Mouse (Mus musculus) MEL (cell line): ENCODE results near the gene Secisbp2.

Experiments
- CHD1 ChIP-seq: IDR thresholded peaks from 2 replicates; pipeline ENCODE4 v1.6.1; 2012; ENCODE audit warnings: low read depth, mild to moderate bottlenecking, inconsistent platforms, low read length, improper control_type of control experiment
- ETS1 ChIP-seq: IDR thresholded peaks from 2 replicates; pipeline ENCODE4 v1.6.1; 2012; ENCODE audit warnings: low read depth, mild to moderate bottlenecking, inconsistent platforms, low read length, improper control_type of control experiment, moderate library complexity
- POLR2AphosphoS5 ChIP-seq: IDR thresholded peaks from 2 replicates; pipeline ENCODE4 v1.6.1; 2012; ENCODE audit warnings: low read depth, borderline replicate concordance, mild to moderate bottlenecking, inconsistent platforms, low read length, moderate library complexity, mixed read lengths
- RCOR1 ChIP-seq: IDR thresholded peaks from 2 replicates; pipeline ENCODE4 v1.6.1; 2012; ENCODE audit warnings: low read depth, mild to moderate bottlenecking, inconsistent platforms, low read length, improper control_type of control experiment
- ZMIZ1 ChIP-seq: IDR thresholded peaks from 2 replicates; pipeline ENCODE4 v1.6.1; 2012; ENCODE audit warnings: low read depth, mild to moderate bottlenecking, inconsistent platforms, low read length, improper control_type of control experiment, moderate library complexity

GRCm38 (mm10) chr13:51723114-51723513 is 71.6 kb downstream of the Secisbp2 start:
- TF ChIP-seq POLR2AphosphoS5 (no peak), CHD1 (no peak), ETS1 (no peak), ZMIZ1 (no peak), RCOR1 (no peak)
